Mouse (Mus musculus): Measurements from ENCODE around the gene Dock1. TPM values are rescaled to one million over a fixed set of nuclear protein-coding genes. Genes with fewer than 3 reads are reported as not detected.

Dock1 gene
- total and polyA plus RNA-seq, 3 experiments: not detected

DNA sequence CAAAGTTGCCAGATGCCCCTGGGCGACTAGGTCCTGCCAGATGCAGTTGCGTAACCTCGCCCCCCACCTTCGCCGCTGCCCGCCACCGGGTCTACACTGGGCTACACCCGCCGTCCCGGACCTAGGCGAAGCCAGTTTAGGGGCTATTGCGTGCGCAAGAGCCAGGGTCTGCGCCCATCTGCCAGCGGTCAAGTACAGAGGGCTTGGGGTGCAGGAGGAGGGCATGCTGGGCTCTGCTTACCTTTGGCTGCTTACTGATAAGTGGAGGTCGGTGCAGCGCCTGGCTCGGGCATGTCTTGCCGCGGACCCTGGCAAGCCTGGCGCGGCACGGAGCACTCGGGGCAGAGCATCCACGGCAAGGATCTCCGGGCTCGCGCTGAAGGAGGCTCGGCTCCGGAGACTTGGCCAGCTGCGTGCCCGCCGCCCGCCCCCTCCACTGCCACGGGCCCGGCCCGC lies 267.0 kb downstream of the Dock1 start:
- H3K9ac ChIP-seq (ENCODE audit: insufficient read depth, low read depth): no peak overlapping the region

DNA sequence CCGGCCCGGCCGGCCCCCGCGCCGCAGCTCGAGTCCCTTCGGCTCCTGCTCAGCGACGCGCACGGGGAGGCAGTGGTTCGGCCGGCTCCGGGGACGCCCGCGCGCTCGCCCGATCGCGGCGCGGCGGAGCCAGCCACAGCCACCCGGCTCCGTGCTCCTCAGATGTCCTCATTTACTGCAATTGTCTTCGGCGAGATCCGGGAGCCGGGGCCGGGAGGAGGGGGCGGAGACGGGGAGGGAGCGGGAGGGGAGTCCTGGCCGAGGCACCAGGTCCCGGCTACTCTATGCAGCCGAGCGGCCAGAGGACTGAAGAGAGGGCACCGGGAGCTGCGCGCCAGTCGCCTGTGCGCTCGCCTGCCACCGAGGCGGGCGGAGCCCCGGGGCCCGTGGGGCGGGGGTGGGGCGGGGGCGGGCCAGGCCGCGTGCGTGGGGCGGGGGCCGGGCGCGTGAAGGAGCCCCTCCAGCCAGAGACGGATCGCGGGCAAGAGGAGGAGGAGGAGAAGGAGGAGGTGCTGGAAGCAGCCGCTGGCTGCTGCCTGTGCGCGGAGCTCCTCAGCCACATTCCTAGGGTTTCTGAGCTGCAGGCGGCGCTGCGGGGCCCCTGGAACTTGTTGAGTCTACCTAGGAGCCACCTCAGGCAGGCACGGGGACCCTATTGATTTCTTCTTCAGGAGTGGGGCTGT lies 267.6 kb downstream of the Dock1 start, which contains the start of gene Fam196a:
Fam196a (minus strand) TSS at position 504 of the 683 bp plus-strand sequence.
- Histone ChIP-seq H3K79me2 (replicated peaks; ENCODE audit: control insufficient read depth, extremely low read depth, insufficient read depth, poor library complexity, severe bottlenecking) (no peaks in the 10 kb centered on the region), H3K9me3 (replicated peaks; ENCODE audit: low read length) (peaks cover 84% of the 10 kb centered on the region), H3K4me2 (ENCODE audit: insufficient read depth, low read depth, poor library complexity, severe bottlenecking) (no peak within 1 kb of the TSS), H3K4me3 (replicated peaks in 1 of 3; ENCODE audit: low read depth in 2 of 3, low read length in 2 of 3, poor library complexity in 1 of 3) (no peak within 1 kb of the TSS), H3K27me3 (replicated peaks) (no peaks in the 10 kb centered on the region), H3K4me1 (ENCODE audit: control insufficient read depth in 1 of 2, insufficient read depth in 2 of 2) (no peaks in the 10 kb centered on the region), H3K27ac (ENCODE audit: insufficient read depth, low read depth) (no peak within 1 kb of the TSS), H3K9ac (ENCODE audit: insufficient read depth, low read depth) (no peak within 1 kb of the TSS), H3K36me3 (replicated peaks in 1 of 2; ENCODE audit: control insufficient read depth in 1 of 2, insufficient read depth in 1 of 2, low read length in 1 of 2) (no peaks in the 10 kb centered on the region)
- dilution Hi-C loops (cut with MboI; ENCODE audit: extremely low pct_ligation_motif_present, extremely low pct_unique_long_range_greater_than_20kb, low sequenced_read_pairs): no loop called here
- no peak for DNase-seq (ENCODE audit: extremely low read depth)
- no peak for TF ChIP-seq PAX5 (IDR thresholded peaks at IDR 0.05; ENCODE audit: low read length)
- TF ChIP-seq MXI1 (IDR thresholded peaks at IDR 0.05; ENCODE audit: low read depth, low read length): no peak
- no peak for TF ChIP-seq ZC3H11A (IDR thresholded peaks at IDR 0.05; ENCODE audit: low read depth, low read length)
- TF ChIP-seq MAX (IDR thresholded peaks at IDR 0.05; ENCODE audit: low read length): no peak
- TF ChIP-seq MEF2A (IDR thresholded peaks at IDR 0.05; ENCODE audit: borderline replicate concordance, low read depth, low read length): no peak
- TF ChIP-seq UBTF (IDR thresholded peaks at IDR 0.05; ENCODE audit: low read depth, low read length): no peak
- TF ChIP-seq HCFC1 (IDR thresholded peaks at IDR 0.05; ENCODE audit: low read depth, low read length): no peak
- TF ChIP-seq NELFE (IDR thresholded peaks at IDR 0.05; ENCODE audit: low read depth, low read length): no peak
- no peak for TF ChIP-seq CHD2 (IDR thresholded peaks at IDR 0.05; ENCODE audit: low read length)
- no peak for TF ChIP-seq MYC (IDR thresholded peaks at IDR 0.05; ENCODE audit: low read depth, low read length)
- TF ChIP-seq MAZ (IDR thresholded peaks at IDR 0.05; ENCODE audit: low read depth, low read length): no peak
- TF ChIP-seq SIN3A (IDR thresholded peaks at IDR 0.05; ENCODE audit: low read length): no peak
- no peak for TF ChIP-seq EP300 (IDR thresholded peaks at IDR 0.05; ENCODE audit: low read length)
- TF ChIP-seq RCOR1 (conservative IDR thresholded peaks at IDR 0.05; ENCODE audit: low read depth, low read length): no peak
- no peak for TF ChIP-seq SMC3 (IDR thresholded peaks at IDR 0.05; ENCODE audit: low read depth, low read length)
- TF ChIP-seq NRF1 (IDR thresholded peaks at IDR 0.05; ENCODE audit: low read depth, low read length): no peak
- TF ChIP-seq IRF4 (IDR thresholded peaks at IDR 0.05; ENCODE audit: low read depth, low read length): no peak
- no peak for TF ChIP-seq KAT2A (IDR thresholded peaks at IDR 0.05; ENCODE audit: insufficient replicate concordance, low read length)
- in situ Hi-C loops (cut with MboI; ENCODE audit: low pct_ligation_motif_present, low pct_unique_long_range_greater_than_20kb, low sequenced_read_pairs): no loop called here

More for the DNA sequence above, 267.0 kb downstream of the Dock1 start:
- Histone ChIP-seq H3K4me1 (ENCODE audit: control insufficient read depth in 1 of 2, insufficient read depth in 2 of 2) (no peaks in the 10 kb centered on the region), H3K79me2 (replicated peaks; ENCODE audit: control insufficient read depth, extremely low read depth, insufficient read depth, poor library complexity, severe bottlenecking) (no peaks in the 10 kb centered on the region), H3K4me2 (ENCODE audit: insufficient read depth, low read depth, poor library complexity, severe bottlenecking) (no peak overlapping the region), H3K27ac (ENCODE audit: insufficient read depth, low read depth) (no peak overlapping the region), H3K36me3 (replicated peaks in 1 of 2; ENCODE audit: control insufficient read depth in 1 of 2, insufficient read depth in 1 of 2, low read length in 1 of 2) (no peaks in the 10 kb centered on the region), H3K27me3 (replicated peaks) (no peaks in the 10 kb centered on the region), H3K4me3 (replicated peaks in 1 of 3; ENCODE audit: low read depth in 2 of 3, low read length in 2 of 3, poor library complexity in 1 of 3) (no peak overlapping the region), H3K9me3 (replicated peaks; ENCODE audit: low read length) (peaks cover 84% of the 10 kb centered on the region)
- dilution Hi-C loops (cut with MboI; ENCODE audit: extremely low pct_ligation_motif_present, extremely low pct_unique_long_range_greater_than_20kb, low sequenced_read_pairs) (no loop called here), in situ Hi-C loops (cut with MboI; ENCODE audit: low pct_ligation_motif_present, low pct_unique_long_range_greater_than_20kb, low sequenced_read_pairs) (no loop called here)
- DNase-seq (ENCODE audit: extremely low read depth): no peak
- no peak for TF ChIP-seq ETS1 (conservative IDR thresholded peaks at IDR 0.05; ENCODE audit: low read depth, low read length)
- TF ChIP-seq EP300 (IDR thresholded peaks at IDR 0.05; ENCODE audit: low read length): no peak

Data from CH12.LX (cell line).